Mouse (Mus musculus) kidney, postnatal 4 days (tissue): ENCODE measurements at regions not wholly inside any gene's neighbourhood (a gene's known extent, or its start where the extent isn't known, plus 50 kb on each side); places are given as distances from the start of the nearest gene placed in this dataset.
"Not testable (repeated sequence)": the region's sequence is repeated elsewhere in the genome, so short reads cannot be mapped to it uniquely, and the experiment has no call there.

ENCODE experiments used
- DNase-seq, 2 experiments: peaks; one replicate each; pipeline ENCODE4 v3.0.0; 2021; ENCODE audit warnings: mixed read lengths in 2 of 2

GRCm38 (mm10) chr12:51294971-51295477, 52.8 kb upstream of the G2e3 start:
- DNase-seq = no peak

GRCm38 (mm10) chr12:51278358-51278757, 69.5 kb upstream of the G2e3 start:
- no peak for DNase-seq

GRCm38 (mm10) chr12:51275818-51276538, 71.9 kb upstream of the G2e3 start:
- DNase-seq = peak in 1 of 2 experiments; percentile 3

GRCm38 (mm10) chr12:51273486-51273885, 74.4 kb upstream of the G2e3 start:
- no peak for DNase-seq

- DNase-seq = no peak
Measured at GRCm38 (mm10) chr12:51242839-51243238, 105.0 kb upstream of the G2e3 start.

GRCm38 (mm10) chr12:51241131-51241781, 106.6 kb upstream of the G2e3 start:
- DNase-seq = no peak

- no peak for DNase-seq
Measured at GRCm38 (mm10) chr12:51211691-51212090, 136.2 kb upstream of the G2e3 start.

- no peak for DNase-seq
Measured at GRCm38 (mm10) chr12:51196289-51196688, 151.6 kb upstream of the G2e3 start.

GRCm38 (mm10) chr12:51195136-51195535, 152.7 kb upstream of the G2e3 start:
- DNase-seq = no peak

- no peak for DNase-seq
Measured at GRCm38 (mm10) chr12:51190754-51191153, 157.1 kb upstream of the G2e3 start.

GRCm38 (mm10) chr12:51190186-51190585, 157.7 kb upstream of the G2e3 start:
- DNase-seq = no peak

- DNase-seq = no peak
Measured at GRCm38 (mm10) chr12:51188229-51188628, 159.6 kb upstream of the G2e3 start.

- DNase-seq = no peak
Measured at GRCm38 (mm10) chr12:51187726-51188125, 160.1 kb upstream of the G2e3 start.

GRCm38 (mm10) chr12:51185751-51186150, 162.1 kb upstream of the G2e3 start:
- DNase-seq = no peak

- DNase-seq = no peak
Measured at GRCm38 (mm10) chr12:51174906-51175756, 172.7 kb upstream of the G2e3 start.

GRCm38 (mm10) chr12:51165186-51165585, 182.7 kb upstream of the G2e3 start:
- no peak for DNase-seq

GRCm38 (mm10) chr12:51160995-51161394, 186.9 kb upstream of the G2e3 start:
- no peak for DNase-seq

- DNase-seq = no peak
Measured at GRCm38 (mm10) chr12:51160122-51160521, 187.7 kb upstream of the G2e3 start.

GRCm38 (mm10) chr12:51147963-51148362, 199.9 kb upstream of the G2e3 start:
- no peak for DNase-seq

GRCm38 (mm10) chr12:51143840-51144239, 204.0 kb upstream of the G2e3 start:
- DNase-seq = no peak

GRCm38 (mm10) chr12:51143196-51143595, 204.7 kb upstream of the G2e3 start:
- DNase-seq = no peak

GRCm38 (mm10) chr12:51133676-51134075, 214.2 kb upstream of the G2e3 start:
- DNase-seq = not testable (repeated sequence)

GRCm38 (mm10) chr12:51128274-51128673, 219.6 kb upstream of the G2e3 start:
- no peak for DNase-seq
